Mouse (Mus musculus): ENCODE results near the gene Trim8. TPM values are rescaled to one million over a fixed set of nuclear protein-coding genes. Genes with fewer than 3 reads are reported as not detected.

The Trim8 gene
- 35.9 and 48.3 TPM in 2 replicates for total RNA-seq (2014; rRNA removed; ENCODE audit: low replicate concordance)
- 14.3 and 14.6 TPM in 2 replicates for polyA plus RNA-seq (2015; fragmentation: Nextera tagmentation; extraction: Ambion mirVana)

- Histone ChIP-seq H3K27ac (ENCODE audit: low read depth) (peak within 1 kb of the TSS; percentile 100), H3K4me3 (ENCODE audit: low read depth, low read length) (peak within 1 kb of the TSS; percentile 93), H3K9ac (replicated peaks; ENCODE audit: low read depth, low read length) (peak within 1 kb of the TSS; percentile 99), H3K4me2 (ENCODE audit: low read depth, low read length) (peak within 1 kb of the TSS; percentile 85), H3K4me1 (ENCODE audit: control insufficient read depth, insufficient read depth) (peaks cover 17% of the 10 kb centered on the region), H3K9me3 (replicated peaks; ENCODE audit: control insufficient read depth, low read length) (no peaks in the 10 kb centered on the region), H3K27me3 (ENCODE audit: control insufficient read depth, insufficient read depth, low read length) (no peaks in the 10 kb centered on the region), H3K36me3 (replicated peaks; ENCODE audit: control insufficient read depth, insufficient read depth, low read length) (peaks cover 13% of the 10 kb centered on the region; the same call in 1 of the 2 replicates)
- ATAC-seq (ENCODE audit: insufficient read depth, low read depth) (peak; percentile 31), DNase-seq (ENCODE audit: low spot score) (peak; percentile 91)
- under 1% methylated on average over 59 of the region's 64 CpGs for WGBS
- TF ChIP-seq EP300 (IDR thresholded peaks at IDR 0.05; ENCODE audit: low read depth) (no peak), CTCF (IDR thresholded peaks at IDR 0.05; ENCODE audit: low read depth) (no peak)
These were observed at the start of gene Trim8 for GRCm38 (mm10) chr19:46501401-46502068. Gene Trim8 (plus strand): TSS chr19:46501702.

- ATAC-seq (ENCODE audit: insufficient read depth, low read depth) (peak; percentile 43; the same call in 1 of the 2 replicates), DNase-seq (ENCODE audit: low spot score) (peak; percentile 66)
- Histone ChIP-seq H3K4me1 (ENCODE audit: control insufficient read depth, insufficient read depth) (peaks cover 46% of the 10 kb centered on the region), H3K27ac (ENCODE audit: low read depth) (0 out of 2 replicates have a peak overlapping the region, but pooled peaks have one; percentile 4), H3K4me2 (ENCODE audit: low read depth, low read length) (no peak overlapping the region), H3K4me3 (ENCODE audit: low read depth, low read length) (no peak overlapping the region), H3K9me3 (replicated peaks; ENCODE audit: control insufficient read depth, low read length) (no peaks in the 10 kb centered on the region), H3K36me3 (replicated peaks; ENCODE audit: control insufficient read depth, insufficient read depth, low read length) (0 out of 2 replicates have a peak, but pooled peaks cover 6% of the 10 kb centered on the region), H3K9ac (replicated peaks; ENCODE audit: low read depth, low read length) (no peak overlapping the region), H3K27me3 (ENCODE audit: control insufficient read depth, insufficient read depth, low read length) (no peaks in the 10 kb centered on the region)
- TF ChIP-seq CTCF (IDR thresholded peaks at IDR 0.05; ENCODE audit: low read depth) (peak; percentile 86), EP300 (IDR thresholded peaks at IDR 0.05; ENCODE audit: low read depth) (0 out of 2 replicates have a peak, but pooled peaks have one; percentile 31)
- 35% methylated on average over 10 of the region's 10 CpGs for WGBS
These were observed 49.3 kb upstream of the Trim8 start for GRCm38 (mm10) chr19:46452052-46452827.

GRCm38 (mm10) chr19:46452916-46453315 is 48.6 kb upstream of the Trim8 start:
- no peak overlapping the region for H3K4me2 ChIP-seq (ENCODE audit: low read depth, low read length)
- no peak overlapping the region for H3K9ac ChIP-seq (replicated peaks; ENCODE audit: low read depth, low read length)
- no peak for TF ChIP-seq EP300 (IDR thresholded peaks at IDR 0.05; ENCODE audit: low read depth)
- no peak for TF ChIP-seq CTCF (IDR thresholded peaks at IDR 0.05; ENCODE audit: low read depth)
- peak overlapping the region; percentile 92 for H3K27ac ChIP-seq (ENCODE audit: low read depth)
- 75% methylated on average over 9 of the region's 9 CpGs for WGBS
- H3K9me3 ChIP-seq (replicated peaks; ENCODE audit: control insufficient read depth, low read length) = no peaks in the 10 kb centered on the region
- DNase-seq (ENCODE audit: low spot score) = no peak
- peaks cover 49% of the 10 kb centered on the region for H3K4me1 ChIP-seq (ENCODE audit: control insufficient read depth, insufficient read depth)
- 0 out of 2 replicates have a peak, but pooled peaks cover 6% of the 10 kb centered on the region for H3K36me3 ChIP-seq (replicated peaks; ENCODE audit: control insufficient read depth, insufficient read depth, low read length)
- H3K27me3 ChIP-seq (ENCODE audit: control insufficient read depth, insufficient read depth, low read length) = no peaks in the 10 kb centered on the region
- no peak overlapping the region for H3K4me3 ChIP-seq (ENCODE audit: low read depth, low read length)
- ATAC-seq (ENCODE audit: insufficient read depth, low read depth) = no peak

- H3K27me3 ChIP-seq (ENCODE audit: control insufficient read depth, insufficient read depth, low read length) = no peaks in the 10 kb centered on the region
- H3K27ac ChIP-seq (ENCODE audit: low read depth) = peak overlapping the region; percentile 92
- H3K4me1 ChIP-seq (ENCODE audit: control insufficient read depth, insufficient read depth) = peaks cover 58% of the 10 kb centered on the region
- H3K4me2 ChIP-seq (ENCODE audit: low read depth, low read length) = peak overlapping the region; percentile 0; the same call in 1 of the 2 replicates
- no peak overlapping the region for H3K4me3 ChIP-seq (ENCODE audit: low read depth, low read length)
- TF ChIP-seq EP300 (IDR thresholded peaks at IDR 0.05; ENCODE audit: low read depth) = no peak
- peak; percentile 4; the same call in 1 of the 2 replicates for TF ChIP-seq CTCF (IDR thresholded peaks at IDR 0.05; ENCODE audit: low read depth)
- H3K36me3 ChIP-seq (replicated peaks; ENCODE audit: control insufficient read depth, insufficient read depth, low read length) = 0 out of 2 replicates have a peak, but pooled peaks cover 6% of the 10 kb centered on the region
- WGBS = 27% methylated on average over 20 of the region's 20 CpGs
- 0 out of 2 replicates have a peak, but pooled peaks have one; percentile 16 for ATAC-seq (ENCODE audit: insufficient read depth, low read depth)
- no peaks in the 10 kb centered on the region for H3K9me3 ChIP-seq (replicated peaks; ENCODE audit: control insufficient read depth, low read length)
- no peak for DNase-seq (ENCODE audit: low spot score)
- H3K9ac ChIP-seq (replicated peaks; ENCODE audit: low read depth, low read length) = peak overlapping the region; percentile 35; the same call in 1 of the 2 replicates
These were observed 47.2 kb upstream of the Trim8 start for GRCm38 (mm10) chr19:46454126-46454880.

GRCm38 (mm10) chr19:46455032-46455431 is 46.5 kb upstream of the Trim8 start:
- Histone ChIP-seq H3K4me3 (ENCODE audit: low read depth, low read length) (no peak overlapping the region), H3K4me2 (ENCODE audit: low read depth, low read length) (peak overlapping the region; percentile 0; the same call in 1 of the 2 replicates), H3K27ac (ENCODE audit: low read depth) (peak overlapping the region; percentile 92), H3K9ac (replicated peaks; ENCODE audit: low read depth, low read length) (peak overlapping the region; percentile 35; the same call in 1 of the 2 replicates), H3K4me1 (ENCODE audit: control insufficient read depth, insufficient read depth) (peaks cover 62% of the 10 kb centered on the region), H3K27me3 (ENCODE audit: control insufficient read depth, insufficient read depth, low read length) (no peaks in the 10 kb centered on the region), H3K9me3 (replicated peaks; ENCODE audit: control insufficient read depth, low read length) (no peaks in the 10 kb centered on the region), H3K36me3 (replicated peaks; ENCODE audit: control insufficient read depth, insufficient read depth, low read length) (0 out of 2 replicates have a peak, but pooled peaks cover 6% of the 10 kb centered on the region)
- TF ChIP-seq EP300 (IDR thresholded peaks at IDR 0.05; ENCODE audit: low read depth) (peak; percentile 77), CTCF (IDR thresholded peaks at IDR 0.05; ENCODE audit: low read depth) (no peak)
- DNase-seq (ENCODE audit: low spot score) = peak; percentile 71
- WGBS = 7% methylated on average over 1 of the region's 1 CpGs
- ATAC-seq (ENCODE audit: insufficient read depth, low read depth) = peak; percentile 54
